Mouse (Mus musculus) kidney, postnatal 36 days (tissue): Measurements from ENCODE around the gene Emc10.
A peak's percentile ranks its signal among the peaks of the same experiment; 100 is the strongest.

ENCODE experiments used
- DNase-seq, 2 experiments: peaks; one replicate each; pipeline ENCODE4 v3.0.0; 2021 to 2022; ENCODE audit warnings: mixed read lengths in 2 of 2

Gene Emc10

GRCm38 (mm10) chr7:44495992-44496770 is at the start of gene Emc10, which contains the start of gene Fam71e1:
Gene Emc10 (minus strand): TSS chr7:44496529.
Gene Fam71e1 (plus strand): TSS chr7:44496581.
- DNase-seq: peak; percentile 98 to 99

- DNase-seq: no peak
These were observed 46.7 kb upstream of the Emc10 start for GRCm38 (mm10) chr7:44543071-44543470.

- DNase-seq: no peak
These were observed 46.2 kb upstream of the Emc10 start for GRCm38 (mm10) chr7:44542555-44542954.

- no peak for DNase-seq
These were observed 42.7 kb upstream of the Emc10 start for GRCm38 (mm10) chr7:44538756-44539624.

GRCm38 (mm10) chr7:44537496-44537895 is 41.2 kb upstream of the Emc10 start:
- DNase-seq: no peak

GRCm38 (mm10) chr7:44537009-44537408 is 40.7 kb upstream of the Emc10 start:
- DNase-seq: no peak

- DNase-seq: peak; percentile 57 to 76
These were observed 40.2 kb upstream of the Emc10 start for GRCm38 (mm10) chr7:44536590-44536968.

GRCm38 (mm10) chr7:44535657-44536589 is 39.6 kb upstream of the Emc10 start:
- no peak for DNase-seq

GRCm38 (mm10) chr7:44534656-44535441 is 38.5 kb upstream of the Emc10 start:
- DNase-seq: no peak

GRCm38 (mm10) chr7:44534242-44534641 is 37.9 kb upstream of the Emc10 start:
- DNase-seq: no peak

GRCm38 (mm10) chr7:44533746-44534045 is 37.4 kb upstream of the Emc10 start:
- no peak for DNase-seq

GRCm38 (mm10) chr7:44532918-44533745 is 36.8 kb upstream of the Emc10 start:
- peak in 1 of 2 experiments; percentile 30 for DNase-seq

- no peak for DNase-seq
These were observed 35.8 kb upstream of the Emc10 start, which contains the start of gene Spib for GRCm38 (mm10) chr7:44531946-44532732. Gene Spib (minus strand): TSS chr7:44532071.

- DNase-seq: no peak
These were observed 34.9 kb upstream of the Emc10 start for GRCm38 (mm10) chr7:44531207-44531606.

GRCm38 (mm10) chr7:44530507-44530906 is 34.2 kb upstream of the Emc10 start:
- no peak for DNase-seq

GRCm38 (mm10) chr7:44529518-44529917 is 33.2 kb upstream of the Emc10 start:
- DNase-seq: no peak

GRCm38 (mm10) chr7:44527483-44528398 is 31.4 kb upstream of the Emc10 start:
- DNase-seq: peak; percentile 88 to 90

GRCm38 (mm10) chr7:44526414-44527154 is 30.3 kb upstream of the Emc10 start:
- no peak for DNase-seq
